Mouse (Mus musculus): ENCODE measurements around the gene Gm10188.

GRCm38 (mm10) chr1:132200562-132201510, 28.7 kb downstream of the Gm10188 start:
- no peak for TF ChIP-seq CTCF (IDR thresholded peaks at IDR 0.05; ENCODE audit: low read depth, low read length)
- TF ChIP-seq POLR2A (IDR thresholded peaks at IDR 0.05; ENCODE audit: borderline replicate concordance, low read depth, low read length) = no peak
